Mouse (Mus musculus) urinary bladder, postnatal 25 days (tissue): ENCODE measurements around the gene Eral1.

Source experiments
- DNase-seq: peaks from one replicate; pipeline ENCODE4 v3.0.0; 2022; ENCODE audit warnings: low spot score

The Eral1 gene

GRCm38 (mm10) chr11:78037831-78038752 lies 42.1 kb downstream of the Eral1 start, which contains the start of gene Flot2:
TSS of gene Flot2 (plus strand) at chr11:78037931.
- DNase-seq = peak; percentile 58

DNA sequence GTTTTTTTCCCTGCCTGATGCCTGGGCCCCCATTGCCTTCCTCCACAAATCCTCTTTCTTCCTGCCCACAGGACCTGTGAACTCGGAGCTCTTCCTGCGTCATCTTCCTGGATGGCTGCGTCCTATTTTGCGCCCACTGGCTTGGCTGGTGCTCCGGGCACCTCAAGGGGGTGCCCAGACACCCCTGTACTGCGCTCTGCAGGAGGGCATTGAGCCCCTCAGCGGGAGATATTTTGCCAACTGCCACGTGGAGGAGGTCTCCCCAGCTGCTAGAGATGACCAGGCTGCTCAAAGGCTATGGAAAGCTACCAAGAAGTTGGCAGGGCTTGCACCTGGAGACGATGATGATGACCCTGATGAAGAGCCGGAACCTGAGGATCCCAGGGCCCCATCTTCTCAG lies 43.4 kb downstream of the Eral1 start:
- DNase-seq = no peak

GRCm38 (mm10) chr11:78033931-78034617 lies 46.1 kb downstream of the Eral1 start:
- DNase-seq = no peak

DNA sequence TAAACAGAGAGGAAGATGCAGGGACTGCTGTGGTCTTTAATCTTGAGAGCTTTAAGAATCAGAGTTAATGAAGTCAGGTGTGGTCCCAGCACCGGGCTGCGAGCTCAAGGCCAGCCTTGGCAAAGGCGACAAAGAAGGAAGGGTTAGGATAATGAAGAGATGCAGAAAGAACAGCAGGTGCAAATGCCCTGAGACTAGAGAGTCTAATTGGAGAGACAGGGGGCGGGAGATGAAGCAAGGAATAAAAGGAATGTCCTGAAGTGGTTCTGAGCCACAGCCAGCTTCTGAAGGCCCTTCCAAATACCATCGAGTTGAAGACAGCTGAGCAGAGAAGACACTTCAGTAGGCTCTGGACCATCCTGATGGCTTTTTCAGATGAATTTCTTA lies 47.4 kb downstream of the Eral1 start:
- no peak for DNase-seq

GRCm38 (mm10) chr11:78031947-78032808 lies 48.0 kb downstream of the Eral1 start, which contains the start of gene Dhrs13:
TSS of gene Dhrs13 (plus strand) at chr11:78032280.
- peak; percentile 94 for DNase-seq

GRCm38 (mm10) chr11:78031389-78031788 lies 48.8 kb downstream of the Eral1 start:
- DNase-seq = no peak

GRCm38 (mm10) chr11:78030600-78030999 lies 49.6 kb downstream of the Eral1 start:
- DNase-seq = no peak

DNA sequence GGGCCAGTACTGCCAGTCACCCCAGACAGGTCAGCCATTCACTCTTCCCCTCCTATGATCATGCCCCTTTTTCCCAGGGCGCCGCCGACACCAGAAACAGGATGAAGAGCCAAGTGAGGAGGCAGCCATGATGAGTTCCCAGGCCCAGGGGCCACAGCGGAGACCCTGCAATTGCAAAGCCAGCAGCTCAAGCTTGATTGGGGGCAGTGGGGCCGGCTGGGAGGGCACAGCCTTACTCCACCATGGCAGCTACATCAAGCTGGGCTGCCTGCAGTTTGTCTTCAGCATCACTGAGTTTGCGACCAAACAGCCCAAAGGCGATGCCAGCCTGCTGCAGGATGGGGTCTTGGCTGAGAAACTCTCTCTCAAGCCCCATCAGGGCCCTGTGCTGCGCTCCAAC lies 50.9 kb downstream of the Eral1 start:
- no peak for DNase-seq

GRCm38 (mm10) chr11:78023607-78024006 lies 56.6 kb downstream of the Eral1 start:
- no peak for DNase-seq
